Mouse (Mus musculus): Measurements from ENCODE around the gene Bmp8b.

- TF ChIP-seq CTCF (IDR thresholded peaks at IDR 0.05; ENCODE audit: borderline replicate concordance, insufficient read depth, low read depth, low read length) (0 out of 2 replicates have a peak, but pooled peaks have one; percentile 8), POLR2A (IDR thresholded peaks at IDR 0.05; ENCODE audit: borderline replicate concordance, insufficient read depth, low read length) (no peak)
These were observed 22.1 kb downstream of the Bmp8b start for GRCm38 (mm10) chr4:123127051-123127450.

Measured in cerebellum, adult 2 months (tissue).